Mouse (Mus musculus) thymus, adult 18-20 months (tissue): ENCODE data around the gene Ccdc88c.

Experiments
- DNase-seq, 2 experiments: peaks; one replicate each; pipeline ENCODE4 v3.0.0; 2022; ENCODE audit warnings: mixed read lengths in 2 of 2

Ccdc88c gene

GRCm38 (mm10) chr12:100965298-100965697, 63.6 kb downstream of the Ccdc88c start:
- no peak for DNase-seq

- no peak for DNase-seq
Measured at GRCm38 (mm10) chr12:100958621-100959592, 69.9 kb downstream of the Ccdc88c start.

GRCm38 (mm10) chr12:100958006-100958405, 70.8 kb downstream of the Ccdc88c start:
- peak; percentile 67 to 76 for DNase-seq

GRCm38 (mm10) chr12:100957257-100957656, 71.6 kb downstream of the Ccdc88c start:
- DNase-seq: no peak

GRCm38 (mm10) chr12:100956825-100957224, 72.0 kb downstream of the Ccdc88c start:
- no peak for DNase-seq

- no peak for DNase-seq
Measured at GRCm38 (mm10) chr12:100956028-100956427, 72.8 kb downstream of the Ccdc88c start.

- DNase-seq: no peak
Measured at GRCm38 (mm10) chr12:100953926-100954325, 74.9 kb downstream of the Ccdc88c start.

- peak; percentile 41 to 60 for DNase-seq
Measured at GRCm38 (mm10) chr12:100952193-100952931, 76.5 kb downstream of the Ccdc88c start.

- no peak for DNase-seq
Measured at GRCm38 (mm10) chr12:100949146-100949545, 79.7 kb downstream of the Ccdc88c start.

- no peak for DNase-seq
Measured at GRCm38 (mm10) chr12:100948021-100948420, 80.8 kb downstream of the Ccdc88c start.

GRCm38 (mm10) chr12:100945948-100946347, 82.9 kb downstream of the Ccdc88c start:
- no peak for DNase-seq

GRCm38 (mm10) chr12:100945501-100945900, 83.4 kb downstream of the Ccdc88c start:
- no peak for DNase-seq

GRCm38 (mm10) chr12:100944921-100945336, 83.9 kb downstream of the Ccdc88c start:
- no peak for DNase-seq

- no peak for DNase-seq
Measured at GRCm38 (mm10) chr12:100943146-100943545, 85.7 kb downstream of the Ccdc88c start.

GRCm38 (mm10) chr12:100941361-100941760, 87.5 kb downstream of the Ccdc88c start:
- DNase-seq: no peak

GRCm38 (mm10) chr12:100937441-100938360, 91.2 kb downstream of the Ccdc88c start:
- DNase-seq: no peak

- DNase-seq: no peak
Measured at GRCm38 (mm10) chr12:100936737-100937136, 92.1 kb downstream of the Ccdc88c start.

- DNase-seq: peak; percentile 41 to 55
Measured at GRCm38 (mm10) chr12:100936116-100936515, 92.7 kb downstream of the Ccdc88c start.

- no peak for DNase-seq
Measured at GRCm38 (mm10) chr12:100934796-100935195, 94.1 kb downstream of the Ccdc88c start.

- DNase-seq: no peak
Measured at GRCm38 (mm10) chr12:100931653-100932052, 97.2 kb downstream of the Ccdc88c start.

GRCm38 (mm10) chr12:100928286-100928685, 100.6 kb downstream of the Ccdc88c start:
- no peak for DNase-seq
